Mouse (Mus musculus) G1E (cell line): Measurements from ENCODE around the gene Ap4e1.
"Not testable (repeated sequence)": the region's sequence is repeated elsewhere in the genome, so short reads cannot be mapped to it uniquely, and the experiment has no call there.

Experiments
- CTCF ChIP-seq: IDR thresholded peaks from 2 replicates; pipeline ENCODE4 v1.5.1; 2012; ENCODE audit warnings: low read depth, low read length, inconsistent platforms, mixed read lengths
- GATA1 ChIP-seq: IDR thresholded peaks from 2 replicates; pipeline ENCODE4 v1.6.1; 2012; ENCODE audit warnings: borderline replicate concordance, low read length, inconsistent platforms, mixed read lengths
- GATA2 ChIP-seq: IDR thresholded peaks from 2 replicates; pipeline ENCODE4 v1.6.1; 2012; ENCODE audit warnings: low read depth, low read length, inconsistent platforms, borderline replicate concordance

- TF ChIP-seq CTCF, GATA2, GATA1: not testable (repeated sequence)
Measured at GRCm38 (mm10) chr2:127090151-127090550, 81.6 kb downstream of the Ap4e1 start.
